Mouse (Mus musculus) lung, embryonic 15.5 days (tissue): ENCODE measurements around the gene Snx13. TPM values are rescaled to one million over a fixed set of nuclear protein-coding genes. Genes with fewer than 3 reads are reported as not detected.

ENCODE experiments used
- ATAC-seq: fragments of 200-750 bp; cut with Nextera tagmentation; 2 replicates; pipeline ENCODE4 v1.8.0; 2017; ENCODE audit warnings: moderate number of reproducible peaks, borderline replicate concordance; ENCODE audit not compliant: low FRiP score, low TSS enrichment; ENCODE audit errors: extremely low read depth
- H3K27ac ChIP-seq: fragments of 300-500 bp; sonication (generic); 2 replicates; pipeline ENCODE4 v1.5.1; 2015; ENCODE audit warnings: moderate library complexity, mild to moderate bottlenecking, inconsistent platforms
- H3K27me3 ChIP-seq: fragments of 300-500 bp; sonication (generic); 2 replicates; pipeline ENCODE4 v1.6.1; 2015; ENCODE audit warnings: inconsistent platforms
- H3K36me3 ChIP-seq: fragments of 300-500 bp; sonication (generic); 2 replicates; pipeline ENCODE4 v1.6.1; 2015; ENCODE audit warnings: inconsistent platforms
- H3K4me1 ChIP-seq: fragments of 300-500 bp; sonication (generic); 2 replicates; pipeline ENCODE4 v1.6.1; 2015; ENCODE audit warnings: inconsistent platforms
- H3K4me2 ChIP-seq: fragments of 300-500 bp; sonication (generic); 2 replicates; pipeline ENCODE4 v1.6.1; 2015; ENCODE audit warnings: inconsistent platforms, mild to moderate bottlenecking, moderate library complexity
- H3K4me3 ChIP-seq: fragments of 300-500 bp; sonication (generic); 2 replicates; pipeline ENCODE4 v1.5.1; 2015; ENCODE audit warnings: mild to moderate bottlenecking, inconsistent platforms
- H3K9ac ChIP-seq: fragments of 300-500 bp; sonication (generic); 2 replicates; pipeline ENCODE4 v1.6.1; 2015; ENCODE audit warnings: inconsistent platforms
- H3K9me3 ChIP-seq: fragments of 300-500 bp; sonication (generic); 2 replicates; pipeline ENCODE4 v1.6.1; 2016; ENCODE audit warnings: inconsistent platforms
- WGBS: fragments of 180-500 bp; shearing (Covaris S2); methylation state at CpG from one replicate; pipeline ENCODE4 v1.1.7; 2015; 5-methylcytosine and 5-hydroxymethylcytosine counted together
- polyA plus RNA-seq: library from polyadenylated mRNA; unstranded; fragments of >200 nt; fragmentation: Nextera tagmentation; extraction: Ambion mirVana; gene quantifications from 2 replicates; pipeline ENCODE4 v1.2.1, GENCODE M21; 2015

Gene Snx13
- polyA plus RNA-seq, 1 experiment from 2014 or later = 29.2 TPM

DNA sequence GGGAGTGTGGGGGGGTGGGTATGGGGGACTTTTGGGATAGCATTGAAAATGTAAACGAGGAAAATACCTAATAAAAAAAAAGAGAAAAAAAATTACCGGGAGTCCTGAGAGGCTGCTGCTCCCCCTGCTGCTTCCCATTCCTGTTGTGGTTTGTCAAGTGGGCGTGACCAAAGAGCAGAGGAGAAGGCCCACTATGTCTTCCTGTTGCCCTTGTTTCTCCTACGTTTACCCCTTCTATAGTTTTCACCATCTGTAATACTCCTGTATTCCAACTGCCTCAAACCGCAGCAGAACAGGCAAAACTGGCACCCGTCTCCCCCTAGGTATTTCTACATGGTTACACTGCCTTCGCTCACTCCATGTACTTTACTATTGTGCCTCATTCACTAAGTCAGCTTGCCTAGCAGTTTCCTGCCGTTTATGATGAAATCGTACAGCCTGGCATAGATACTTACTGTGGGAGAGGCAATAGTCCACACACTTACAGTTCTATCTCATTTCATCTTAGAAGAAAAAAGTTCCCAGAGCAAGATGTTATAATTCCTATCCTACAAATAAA is 28.2 kb upstream of the Snx13 start:
- H3K4me3 ChIP-seq = no peak overlapping the region
- H3K36me3 ChIP-seq = no peaks in the 10 kb centered on the region
- no peaks in the 10 kb centered on the region for H3K4me1 ChIP-seq
- H3K4me2 ChIP-seq = no peak overlapping the region
- H3K27me3 ChIP-seq = no peaks in the 10 kb centered on the region
- no peak overlapping the region for H3K27ac ChIP-seq
- ATAC-seq = no peak
- H3K9ac ChIP-seq = no peak overlapping the region
- WGBS = 77% methylated on average over 9 of the region's 9 CpGs
- no peaks in the 10 kb centered on the region for H3K9me3 ChIP-seq

DNA sequence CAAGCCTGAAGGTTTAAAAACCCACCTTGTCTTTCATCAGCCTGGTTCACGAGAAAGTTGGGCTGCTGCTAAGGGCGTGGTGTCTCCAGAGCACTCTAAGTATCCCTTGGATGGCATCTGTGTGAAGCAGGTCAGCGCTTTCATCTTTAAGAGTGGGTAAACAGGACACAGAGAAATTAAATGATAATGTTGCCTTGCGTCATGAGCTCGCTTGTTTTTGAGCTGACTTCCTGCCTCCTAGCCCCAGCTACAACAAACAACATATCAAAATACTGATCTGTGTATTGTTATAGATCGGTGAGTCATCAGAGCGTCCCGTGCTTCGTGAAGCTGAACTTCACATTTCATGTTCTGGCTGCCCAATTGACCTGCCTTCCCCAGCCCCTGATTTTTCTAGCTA is 25.7 kb upstream of the Snx13 start:
- no peaks in the 10 kb centered on the region for H3K27me3 ChIP-seq
- H3K36me3 ChIP-seq = no peaks in the 10 kb centered on the region
- no peak overlapping the region for H3K4me3 ChIP-seq
- 63% methylated on average over 9 of the region's 9 CpGs for WGBS
- H3K9ac ChIP-seq = no peak overlapping the region
- H3K9me3 ChIP-seq = no peaks in the 10 kb centered on the region
- no peak overlapping the region for H3K4me2 ChIP-seq
- no peak for ATAC-seq
- no peaks in the 10 kb centered on the region for H3K4me1 ChIP-seq
- H3K27ac ChIP-seq = no peak overlapping the region

DNA sequence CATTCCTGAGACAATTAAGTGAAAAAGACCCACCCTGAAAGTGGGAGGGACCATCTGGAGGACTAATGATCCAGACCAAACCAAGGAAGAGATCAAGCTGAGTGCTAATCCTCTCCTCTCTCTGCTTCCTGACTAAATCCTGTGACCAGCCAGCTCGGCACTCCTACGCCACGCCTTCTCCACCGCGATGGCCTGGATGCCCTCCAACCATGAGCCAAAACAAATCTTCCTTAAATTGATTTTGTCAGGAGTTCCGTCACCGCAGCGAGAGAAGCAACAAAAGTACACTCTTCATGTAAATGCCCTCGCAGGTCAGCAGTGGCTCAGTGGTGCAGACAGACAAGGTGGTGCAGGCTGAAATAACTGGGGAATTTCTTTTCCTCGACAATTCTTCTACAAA is 24.9 kb upstream of the Snx13 start:
- Histone ChIP-seq H3K4me3 (no peak overlapping the region), H3K36me3 (no peaks in the 10 kb centered on the region), H3K9ac (no peak overlapping the region), H3K4me2 (no peak overlapping the region), H3K4me1 (no peaks in the 10 kb centered on the region), H3K27ac (no peak overlapping the region), H3K27me3 (no peaks in the 10 kb centered on the region), H3K9me3 (no peaks in the 10 kb centered on the region)
- WGBS = 57% methylated on average over 10 of the region's 10 CpGs
- ATAC-seq = no peak

DNA sequence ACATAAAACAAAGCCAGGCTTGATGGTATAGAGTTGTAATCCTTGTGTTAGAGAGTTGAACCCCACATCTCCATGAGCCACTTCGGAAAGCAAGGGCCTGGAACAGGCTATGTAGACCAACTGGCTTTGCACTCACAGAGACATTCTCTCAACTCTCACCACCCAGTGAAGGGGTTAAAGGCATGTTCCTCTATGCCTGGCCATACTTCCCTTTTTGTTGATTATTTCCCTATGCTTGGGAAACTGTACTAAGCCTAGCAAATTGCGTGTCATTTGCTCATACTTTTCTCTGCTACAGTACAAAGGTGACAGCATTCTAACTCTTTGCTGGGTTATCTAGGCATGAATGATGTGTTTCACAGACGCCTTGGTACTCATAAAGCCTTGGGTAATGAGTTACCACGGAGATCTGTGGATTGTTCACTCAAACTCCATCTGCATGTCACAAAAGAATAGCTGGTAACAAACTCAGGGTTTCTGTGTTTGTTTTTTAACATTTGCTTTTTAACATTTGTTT is 21.0 kb upstream of the Snx13 start:
- Histone ChIP-seq H3K4me2 (no peak overlapping the region), H3K4me3 (no peak overlapping the region), H3K27me3 (no peaks in the 10 kb centered on the region), H3K36me3 (no peaks in the 10 kb centered on the region), H3K4me1 (no peaks in the 10 kb centered on the region), H3K27ac (no peak overlapping the region), H3K9ac (no peak overlapping the region), H3K9me3 (no peaks in the 10 kb centered on the region)
- WGBS = 68% methylated on average over 4 of the region's 4 CpGs
- ATAC-seq = no peak

DNA sequence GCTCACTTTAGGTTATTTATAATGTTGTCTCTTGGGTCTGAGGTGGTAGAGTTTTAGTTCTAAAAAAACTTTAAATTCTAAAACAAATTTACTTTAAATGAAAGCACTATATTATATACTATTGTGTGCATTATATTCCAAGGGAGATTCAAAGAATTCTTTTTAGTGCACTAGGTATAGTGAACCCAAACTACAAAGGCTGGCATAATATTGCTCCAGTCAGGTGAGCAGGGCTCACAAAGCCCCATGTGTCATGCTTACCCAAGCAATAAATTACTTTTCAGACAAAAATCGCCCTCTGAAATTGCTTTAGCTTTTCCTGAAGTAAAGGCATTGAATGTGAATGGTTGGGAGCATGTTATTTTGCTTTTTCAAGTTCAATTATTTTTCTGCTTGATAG is 19.5 kb upstream of the Snx13 start:
- Histone ChIP-seq H3K4me2 (no peak overlapping the region), H3K4me3 (no peak overlapping the region), H3K9ac (no peak overlapping the region), H3K4me1 (no peaks in the 10 kb centered on the region), H3K27me3 (no peaks in the 10 kb centered on the region), H3K27ac (no peak overlapping the region), H3K36me3 (no peaks in the 10 kb centered on the region), H3K9me3 (no peaks in the 10 kb centered on the region)
- WGBS = 73% methylated on average over 1 of the region's 1 CpGs
- no peak for ATAC-seq

DNA sequence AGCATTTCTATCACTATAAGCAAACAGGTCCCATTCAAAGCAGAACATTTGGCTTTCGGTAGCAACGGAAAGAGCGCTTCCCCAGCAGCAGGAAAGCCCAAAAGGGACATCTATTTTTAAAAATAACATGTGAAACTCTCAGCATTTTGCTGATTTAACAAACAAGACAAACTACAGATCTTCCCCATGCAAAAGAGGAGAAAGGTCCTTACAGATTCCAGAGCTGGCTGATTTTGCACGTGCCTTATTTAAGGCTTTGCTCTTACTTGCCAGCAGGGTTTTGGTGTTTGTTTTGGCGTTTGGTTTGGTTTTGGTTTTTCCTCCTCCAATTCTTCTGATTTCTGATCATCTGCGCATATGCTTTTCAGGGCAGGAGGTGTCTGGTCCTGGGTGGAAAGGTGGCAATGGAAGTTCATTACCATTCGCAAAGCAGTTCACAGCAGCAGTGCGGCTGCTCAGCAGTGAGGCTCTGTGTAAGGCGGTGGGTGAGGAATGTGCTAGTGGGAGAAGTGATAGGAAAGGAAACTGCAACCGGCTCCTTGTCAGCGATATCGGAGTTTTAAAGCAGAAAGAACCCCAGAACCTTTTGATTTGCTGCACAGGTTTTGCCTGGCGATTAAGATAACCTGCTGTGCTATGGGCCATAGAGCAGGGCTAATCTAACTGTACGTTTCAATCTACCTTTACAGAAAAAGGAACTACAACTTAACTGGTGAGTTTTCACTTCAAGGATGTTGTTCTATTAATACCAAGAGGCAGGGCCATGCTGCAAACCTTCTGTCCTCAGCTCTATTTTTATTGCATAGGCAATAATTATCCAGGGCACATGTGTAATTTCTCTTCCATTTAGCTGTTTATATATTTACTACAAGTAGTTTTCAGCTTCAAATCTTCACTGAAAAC is 8.1 kb upstream of the Snx13 start:
- Histone ChIP-seq H3K9me3 (no peaks in the 10 kb centered on the region), H3K9ac (0 out of 2 replicates have a peak overlapping the region, but pooled peaks have one; percentile 3), H3K4me3 (peak overlapping the region; percentile 16; the same call in 1 of the 2 replicates), H3K4me2 (peak overlapping the region; percentile 46), H3K27me3 (no peaks in the 10 kb centered on the region), H3K27ac (peak overlapping the region; percentile 11; the same call in 1 of the 2 replicates), H3K36me3 (no peaks in the 10 kb centered on the region), H3K4me1 (0 out of 2 replicates have a peak, but pooled peaks cover 9% of the 10 kb centered on the region)
- WGBS = 18% methylated on average over 14 of the region's 14 CpGs
- no peak for ATAC-seq

DNA sequence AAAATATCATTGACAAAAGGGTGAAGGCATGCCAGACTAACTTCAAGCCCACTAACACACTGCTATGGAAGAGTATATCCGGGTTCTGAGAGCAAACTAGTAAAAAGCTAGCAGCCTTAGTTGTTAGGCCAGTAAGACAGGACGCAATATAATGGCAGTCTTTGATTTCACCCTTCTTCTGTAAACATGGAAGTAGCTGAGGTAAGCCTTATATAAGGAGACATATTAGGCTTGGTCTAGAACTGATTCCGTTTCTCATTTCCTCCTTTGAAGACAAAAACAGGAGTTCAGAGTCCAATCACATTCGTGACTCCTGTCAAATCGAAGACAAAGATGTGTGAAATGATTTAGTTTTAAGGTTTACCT is 7.4 kb upstream of the Snx13 start:
- Histone ChIP-seq H3K36me3 (no peaks in the 10 kb centered on the region), H3K27ac (no peak overlapping the region), H3K4me2 (peak overlapping the region; percentile 46; the same call in 1 of the 2 replicates), H3K9ac (no peak overlapping the region), H3K9me3 (no peaks in the 10 kb centered on the region), H3K4me1 (0 out of 2 replicates have a peak, but pooled peaks cover 9% of the 10 kb centered on the region), H3K27me3 (no peaks in the 10 kb centered on the region), H3K4me3 (no peak overlapping the region)
- 44% methylated on average over 5 of the region's 5 CpGs for WGBS
- no peak for ATAC-seq

DNA sequence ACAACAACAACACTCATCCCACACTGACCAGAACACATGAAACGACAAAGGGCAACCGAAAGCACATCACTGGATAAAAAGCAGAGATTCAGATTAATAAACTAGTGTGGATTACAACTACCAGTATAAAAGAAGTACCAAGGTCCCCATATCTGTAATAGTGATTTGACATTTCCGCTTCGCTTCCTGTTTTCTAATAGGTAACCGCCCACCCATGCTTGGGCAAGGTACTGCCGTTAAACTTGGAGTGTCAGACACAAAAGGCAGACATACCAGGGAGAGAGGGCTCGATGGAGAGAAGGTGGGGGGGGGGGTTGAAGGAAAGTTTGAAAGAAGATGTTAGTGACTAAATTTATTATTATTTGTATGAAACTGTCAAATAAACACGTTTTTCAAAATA is 5.0 kb upstream of the Snx13 start:
- Histone ChIP-seq H3K9me3 (no peaks in the 10 kb centered on the region), H3K27ac (no peak overlapping the region), H3K4me2 (no peak overlapping the region), H3K27me3 (no peaks in the 10 kb centered on the region), H3K4me1 (0 out of 2 replicates have a peak, but pooled peaks cover 9% of the 10 kb centered on the region), H3K4me3 (no peak overlapping the region), H3K9ac (no peak overlapping the region), H3K36me3 (no peaks in the 10 kb centered on the region)
- no peak for ATAC-seq
- 77% methylated on average over 8 of the region's 8 CpGs for WGBS

DNA sequence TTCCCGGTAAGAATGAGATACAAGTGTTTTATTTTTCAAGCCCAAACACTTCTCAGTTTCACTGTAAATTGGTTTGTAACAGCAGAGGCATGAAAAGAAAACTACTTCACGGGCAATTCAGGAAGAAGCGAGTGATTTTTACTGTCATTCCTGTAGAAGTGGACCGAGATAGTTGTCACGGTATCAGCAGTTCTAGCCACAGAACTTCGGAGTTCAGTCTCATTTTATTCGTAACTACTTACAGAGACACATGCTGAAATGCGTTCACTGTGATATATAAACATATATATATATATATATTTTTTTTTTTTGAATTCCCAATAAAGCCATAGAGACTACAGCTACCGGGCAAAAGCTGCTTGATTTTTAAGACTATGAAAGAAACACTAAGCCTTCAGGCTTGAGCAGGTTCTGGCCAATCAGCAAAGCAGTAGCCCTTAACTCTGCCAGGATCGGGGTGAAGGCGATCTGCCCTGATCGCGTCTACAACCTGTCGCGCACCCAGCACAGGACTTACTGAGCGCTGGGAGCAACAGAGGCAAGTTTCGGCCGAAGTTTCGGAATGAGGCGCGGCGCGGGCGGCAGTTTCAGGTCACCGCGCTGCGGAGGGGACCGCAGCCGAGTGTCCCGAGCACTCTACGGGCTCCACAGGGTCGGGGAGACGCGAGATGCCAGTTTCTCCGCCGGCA is 532 bp upstream of the Snx13 start:
- Histone ChIP-seq H3K4me1 (peaks cover 11% of the 10 kb centered on the region), H3K27ac (peak overlapping the region; percentile 97), H3K4me2 (peak overlapping the region; percentile 63), H3K9ac (peak overlapping the region; percentile 88), H3K27me3 (no peaks in the 10 kb centered on the region), H3K4me3 (peak overlapping the region; percentile 89), H3K9me3 (no peaks in the 10 kb centered on the region), H3K36me3 (no peaks in the 10 kb centered on the region)
- under 1% methylated on average over 31 of the region's 36 CpGs for WGBS
- peak; percentile 76 for ATAC-seq

DNA sequence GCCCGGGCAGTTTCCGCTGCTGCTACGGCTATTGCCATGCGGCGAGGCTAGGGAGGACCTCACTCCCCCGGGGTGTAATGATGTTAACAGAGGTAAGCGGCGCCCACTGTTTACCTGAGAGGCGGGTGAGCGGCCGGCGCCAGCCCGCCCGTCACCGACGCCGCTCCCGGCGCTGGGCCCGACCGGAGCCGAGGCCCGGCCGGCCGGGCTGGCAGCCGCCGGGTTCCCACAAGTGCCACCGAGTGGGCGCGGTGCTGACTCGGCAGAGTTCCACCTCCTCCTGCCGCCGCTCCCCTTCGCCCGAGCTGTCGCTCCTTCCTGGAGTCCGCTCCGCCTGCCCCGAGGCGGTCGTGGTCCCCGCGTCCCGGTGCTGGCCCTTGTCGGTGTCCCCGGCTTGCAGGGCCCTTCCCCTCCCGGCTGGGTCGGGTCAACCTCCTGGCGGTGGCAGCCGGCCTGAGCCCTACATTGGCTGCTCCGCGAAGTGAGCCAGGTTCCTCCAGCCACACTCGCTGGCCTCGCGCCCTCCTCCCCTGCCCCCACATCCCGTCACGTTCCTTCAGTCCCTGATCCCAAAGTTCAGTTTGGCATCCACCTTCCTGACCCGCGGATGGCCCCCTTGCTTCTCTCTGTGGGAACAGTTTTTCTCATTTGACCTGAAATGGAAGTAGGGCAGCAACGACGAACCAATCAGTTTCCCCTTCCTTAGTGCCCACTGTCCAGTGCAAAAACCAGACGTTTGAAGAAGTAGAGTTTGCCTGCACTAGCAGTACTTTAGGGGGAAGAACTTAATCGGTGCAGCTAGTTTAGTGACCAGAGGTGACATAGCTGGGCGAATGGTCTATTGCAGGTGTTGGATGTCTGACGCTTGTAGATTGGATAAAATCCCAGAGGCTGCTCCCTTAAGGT is 587 bp downstream of the Snx13 start:
- no peaks in the 10 kb centered on the region for H3K27me3 ChIP-seq
- peak overlapping the region; percentile 63 for H3K4me2 ChIP-seq
- ATAC-seq = peak; percentile 82; the same call in 1 of the 2 replicates
- peak overlapping the region; percentile 89 for H3K4me3 ChIP-seq
- H3K4me1 ChIP-seq = peaks cover 11% of the 10 kb centered on the region
- no peaks in the 10 kb centered on the region for H3K9me3 ChIP-seq
- H3K27ac ChIP-seq = peak overlapping the region; percentile 97
- H3K36me3 ChIP-seq = no peaks in the 10 kb centered on the region
- under 1% methylated on average over 50 of the region's 65 CpGs for WGBS
- peak overlapping the region; percentile 88 for H3K9ac ChIP-seq

DNA sequence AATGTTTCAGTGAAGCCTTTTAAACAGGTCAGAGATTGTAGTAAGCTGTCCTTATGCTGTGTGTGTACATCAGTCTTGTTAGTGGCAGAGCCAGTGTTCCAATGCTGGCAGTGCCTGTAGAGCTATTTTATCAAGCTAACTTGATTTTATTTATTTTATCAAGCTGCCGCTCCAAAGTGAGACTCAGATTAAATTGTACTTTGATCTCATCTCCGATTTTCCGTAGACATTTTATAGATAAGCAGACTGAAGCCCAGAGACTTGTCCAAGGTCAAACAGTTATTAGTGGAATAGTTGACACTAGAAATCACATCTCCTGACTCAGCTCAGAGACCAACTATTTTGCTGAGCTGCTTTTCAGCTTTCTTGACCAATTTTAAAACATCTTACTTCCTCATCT is 1.9 kb downstream of the Snx13 start:
- Histone ChIP-seq H3K4me2 (peak overlapping the region; percentile 63), H3K27ac (no peak overlapping the region), H3K9ac (no peak overlapping the region), H3K4me1 (peaks cover 11% of the 10 kb centered on the region), H3K36me3 (no peaks in the 10 kb centered on the region), H3K27me3 (no peaks in the 10 kb centered on the region), H3K9me3 (no peaks in the 10 kb centered on the region), H3K4me3 (no peak overlapping the region)
- no peak for ATAC-seq
- 30% methylated on average over 3 of the region's 3 CpGs for WGBS
